In genomic region chr17:31594590-31594989, GRCm38 (mm10) we compare ENCODE assay signal across 10 mouse cellular contexts. TPM values are rescaled to one million over a fixed set of nuclear protein-coding genes. Genes with fewer than 3 reads are reported as not detected.
A peak's percentile ranks its signal among the peaks of the same experiment; 100 is the strongest.
DNase-seq lines count a peak whose midpoint lies in the region; ATAC-seq and TF ChIP-seq lines count a peak whose summit lies in the region.
"Had no signal": no experiment of that assay in that cellular context is flagged by ENCODE, and none has a peak within 500 bp of the region (broad histone marks: within the 10 kb centered on the region; RNA-seq: fewer than 3 reads in every experiment).

No protein-coding gene starts in this region.

- WGBS in midbrain, embryonic 14.5 days: 88% methylated on average over 7 of the region's 7 CpGs
- 85% methylated on average over 7 of the region's 7 CpGs for WGBS in midbrain, embryonic 10.5 days
- WGBS in hindbrain, postnatal 0 days: 61% methylated on average over 7 of the region's 7 CpGs

- H3K27me3 ChIP-seq in midbrain, embryonic 14.5 days (ENCODE audit: control insufficient read depth, insufficient read depth, low read length): no peaks in the 10 kb centered on the region
- H3K27me3 ChIP-seq in midbrain, embryonic 10.5 days (ENCODE audit: low read depth, poor library complexity, severe bottlenecking): no peaks in the 10 kb centered on the region
- no peaks in the 10 kb centered on the region for H3K27me3 ChIP-seq in hindbrain, postnatal 0 days (ENCODE audit: insufficient read depth, low read length)

- H3K27ac ChIP-seq in midbrain, embryonic 14.5 days (replicated peaks; ENCODE audit: low read depth, low read length): peak overlapping the region; percentile 70
- H3K27ac ChIP-seq in midbrain, embryonic 10.5 days (replicated peaks): no peak overlapping the region
- H3K27ac ChIP-seq in hindbrain, postnatal 0 days: peak overlapping the region; percentile 66
- H3K27ac ChIP-seq: stomach, postnatal 0 days had no signal

- H3K9ac ChIP-seq in midbrain, embryonic 14.5 days (replicated peaks; ENCODE audit: low read length): no peak overlapping the region
- no peak overlapping the region for H3K9ac ChIP-seq in hindbrain, postnatal 0 days (replicated peaks; ENCODE audit: low read length)

- no peak overlapping the region for H3K4me2 ChIP-seq in midbrain, embryonic 14.5 days (ENCODE audit: low read length)
- H3K4me2 ChIP-seq in hindbrain, postnatal 0 days (ENCODE audit: low read depth, low read length): no peak overlapping the region

- H3K4me3 ChIP-seq in midbrain, embryonic 14.5 days (replicated peaks; ENCODE audit: low read depth, low read length): no peak overlapping the region
- H3K4me3 ChIP-seq in midbrain, embryonic 10.5 days: no peak overlapping the region
- H3K4me3 ChIP-seq in hindbrain, postnatal 0 days (ENCODE audit: low read length): no peak overlapping the region

- DNase-seq in heart, adult 8-10 months (ENCODE audit: low spot score): peak; percentile 15
- DNase-seq in heart, postnatal 4 days: no peak
- DNase-seq in midbrain, embryonic 14.5 days: peak; percentile 4
- DNase-seq in midbrain, embryonic 10.5 days (ENCODE audit: low spot score): no peak
- DNase-seq in hindbrain, postnatal 0 days (ENCODE audit: low spot score): peak; percentile 8
- peak; percentile 15 for DNase-seq in skeletal muscle tissue, adult 2 months (ENCODE audit: low read depth, low spot score)
- DNase-seq in adrenal gland, postnatal 10 days: no peak
- DNase-seq in adrenal gland, adult 8-10 months: no peak
- DNase-seq: kidney, adult 9 months had no signal

- H3K9me3 ChIP-seq in midbrain, embryonic 14.5 days (ENCODE audit: control insufficient read depth, low read length): no peaks in the 10 kb centered on the region
- no peaks in the 10 kb centered on the region for H3K9me3 ChIP-seq in midbrain, embryonic 10.5 days (replicated peaks)
- no peaks in the 10 kb centered on the region for H3K9me3 ChIP-seq in hindbrain, postnatal 0 days (ENCODE audit: low read length)

- no peak for TF ChIP-seq CTCF in hindbrain, postnatal 0 days (IDR thresholded peaks at IDR 0.05; ENCODE audit: low read depth)

- no peak for ATAC-seq in midbrain, embryonic 14.5 days (ENCODE audit: low FRiP score, low TSS enrichment)
- ATAC-seq in hindbrain, postnatal 0 days: no peak; the same call in 1 of the 2 replicates

- H3K4me1 ChIP-seq in midbrain, embryonic 14.5 days (ENCODE audit: control insufficient read depth, insufficient read depth, low read length): no peaks in the 10 kb centered on the region
- no peaks in the 10 kb centered on the region for H3K4me1 ChIP-seq in midbrain, embryonic 10.5 days
- H3K4me1 ChIP-seq in hindbrain, postnatal 0 days (ENCODE audit: insufficient read depth, low read length): no peaks in the 10 kb centered on the region

- H3K36me3 ChIP-seq in midbrain, embryonic 14.5 days (ENCODE audit: control insufficient read depth, insufficient read depth, low read length): peaks cover 41% of the 10 kb centered on the region
- peaks cover 45% of the 10 kb centered on the region for H3K36me3 ChIP-seq in midbrain, embryonic 10.5 days
- H3K36me3 ChIP-seq in hindbrain, postnatal 0 days (ENCODE audit: insufficient read depth, low read length): peaks cover 28% of the 10 kb centered on the region

RNA-seq across cellular contexts. Expression of gene Pknox1, which starts 30.1 kb away (rescaled TPM):
- total RNA-seq in heart, adult 8-10 months (2022): 10 to 100 TPM in 2 of 4 experiments, 1 to 10 TPM in 2; 7.4 to 13.1 (median 10.4) TPM
- 10 to 100 TPM; 17.0 to 17.9 TPM for total RNA-seq in heart, postnatal 4 days (2021)
- polyA plus RNA-seq in midbrain, embryonic 14.5 days (2014; fragmentation: Nextera tagmentation; extraction: Ambion mirVana): 21.1 and 26.0 TPM in 2 replicates
- polyA plus RNA-seq in midbrain, embryonic 10.5 days (2016; fragmentation: Nextera tagmentation; extraction: Ambion mirVana): 17.5 and 18.0 TPM in 2 replicates
- 31.2 and 36.7 TPM in 2 replicates for total RNA-seq in hindbrain, postnatal 0 days (2014; rRNA removed)
- 25.0 and 25.1 TPM in 2 replicates for polyA plus RNA-seq in hindbrain, postnatal 0 days (2015; fragmentation: Nextera tagmentation; extraction: Ambion mirVana)
- total RNA-seq in adrenal gland, postnatal 10 days (2021): 10 to 100 TPM; 15.4 to 21.8 TPM
- total RNA-seq in adrenal gland, adult 8-10 months (2022): 10 to 100 TPM; 20.6 to 28.1 (median 24.2) TPM

RNA-seq across cellular contexts. Expression of gene Cbs, which starts 42.4 kb away (rescaled TPM):
- total RNA-seq in heart, adult 8-10 months (2022): 10 to 100 TPM in 1 of 4 experiments, 1 to 10 TPM in 3; 5.4 to 11.7 (median 7.0) TPM
- total RNA-seq in heart, postnatal 4 days (2021): 1 to 10 TPM in 1 of 2 experiments, under 1 TPM in 1; 0.45 to 1.1 TPM
- 4.9 and 5.5 TPM in 2 replicates for polyA plus RNA-seq in midbrain, embryonic 14.5 days (2014; fragmentation: Nextera tagmentation; extraction: Ambion mirVana)
- 0.94 and 1.9 TPM in 2 replicates for polyA plus RNA-seq in midbrain, embryonic 10.5 days (2016; fragmentation: Nextera tagmentation; extraction: Ambion mirVana)
- total RNA-seq in hindbrain, postnatal 0 days (2014; rRNA removed): 31.4 and 38.8 TPM in 2 replicates
- polyA plus RNA-seq in hindbrain, postnatal 0 days (2015; fragmentation: Nextera tagmentation; extraction: Ambion mirVana): 25.8 and 30.7 TPM in 2 replicates
- total RNA-seq in adrenal gland, postnatal 10 days (2021): 10 to 100 TPM; 17.8 to 39.9 TPM
- total RNA-seq in adrenal gland, adult 8-10 months (2022): 1 to 10 TPM; 2.6 to 5.3 (median 3.9) TPM

Comparison
In these comparisons a context has a peak if more than half of its experiments do, and no peak if none do; other contexts are left out.
1. DNase-seq: peak in heart, adult 8-10 months (single experiment), midbrain, embryonic 14.5 days (single experiment), hindbrain, postnatal 0 days (single experiment) and skeletal muscle tissue, adult 2 months (single experiment); none in heart, postnatal 4 days (single experiment), midbrain, embryonic 10.5 days (single experiment), adrenal gland, postnatal 10 days (single experiment) and adrenal gland, adult 8-10 months (single experiment).